Mouse (Mus musculus) forebrain, postnatal 0 days (tissue): Measurements from ENCODE around the gene Prkrip1. TPM values are rescaled to one million over a fixed set of nuclear protein-coding genes. Genes with fewer than 3 reads are reported as not detected.
A peak's percentile ranks its signal among the peaks of the same experiment; 100 is the strongest.

Experiments
- ATAC-seq: fragments of 200-750 bp; cut with Nextera tagmentation; 2 replicates; pipeline ENCODE4 v1.8.0; 2017; ENCODE audit warnings: mild to moderate bottlenecking, moderate library complexity
- DNase-seq: peaks from one replicate; pipeline ENCODE4 v3.0.0-alpha.2; 2015
- H3K27ac ChIP-seq: fragments of 300-500 bp; sonication (generic); 2 replicates; pipeline ENCODE4 v1.5.1; 2014; ENCODE audit warnings: low read depth, mild to moderate bottlenecking, antibody characterized with exemption, low read length, moderate library complexity, mixed read lengths
- H3K27me3 ChIP-seq: fragments of 300-500 bp; sonication (generic); 2 replicates; pipeline ENCODE4 v1.6.1; 2014; ENCODE audit warnings: mild to moderate bottlenecking, low read length, mixed read lengths; ENCODE audit not compliant: insufficient read depth
- H3K36me3 ChIP-seq: fragments of 300-500 bp; sonication (generic); 2 replicates; pipeline ENCODE4 v1.6.1; 2014; ENCODE audit warnings: mild to moderate bottlenecking, moderate library complexity; ENCODE audit not compliant: insufficient read depth
- H3K4me1 ChIP-seq: fragments of 300-500 bp; sonication (generic); 2 replicates; pipeline ENCODE4 v1.6.1; 2014; ENCODE audit warnings: antibody characterized with exemption; ENCODE audit not compliant: insufficient read depth
- H3K4me2 ChIP-seq: fragments of 300-500 bp; sonication (generic); 2 replicates; pipeline ENCODE4 v1.6.1; 2014; ENCODE audit warnings: low read depth, mild to moderate bottlenecking, moderate library complexity
- H3K4me3 ChIP-seq: fragments of 300-500 bp; sonication (generic); 2 replicates; pipeline ENCODE4 v1.5.1; 2014; ENCODE audit warnings: low read depth, low read length, mixed read lengths
- H3K9ac ChIP-seq: fragments of 300-500 bp; sonication (generic); 2 replicates; pipeline ENCODE4 v1.6.1; 2014; ENCODE audit warnings: mild to moderate bottlenecking
- H3K9me3 ChIP-seq: fragments of 300-500 bp; sonication (generic); 2 replicates; pipeline ENCODE4 v1.6.1; 2016; ENCODE audit warnings: low read length
- CTCF ChIP-seq: sonication (generic); IDR thresholded peaks from 2 replicates; pipeline ENCODE4 v1.5.1; 2016; ENCODE audit warnings: antibody characterized with exemption, control low read depth, low read depth
- WGBS: fragments of 180-500 bp; shearing (Covaris S2); extraction: QIAGEN DNeasy Blood & Tissue Kit; methylation state at CpG from one replicate; pipeline ENCODE4 v1.1.7; 2014; 5-methylcytosine and 5-hydroxymethylcytosine counted together
- polyA plus RNA-seq: library from polyadenylated mRNA; unstranded; fragments of >200 nt; fragmentation: Nextera tagmentation; extraction: Ambion mirVana; gene quantifications from 2 replicates; pipeline ENCODE4 v1.2.1, GENCODE M21; 2015
- total RNA-seq: library from RNA; depleted of rRNA; stranded (reverse); fragments of >200 nt; gene quantifications from 2 replicates; pipeline ENCODE4 v1.2.3, GENCODE M21; 2014

Prkrip1 gene
- total and polyA plus RNA-seq, 2 experiments from 2014 or later: 19.8 to 61.3 TPM

GRCm38 (mm10) chr5:136171363-136172341 lies 27.1 kb downstream of the Prkrip1 start:
- 25% methylated on average over 17 of the region's 17 CpGs for WGBS
- H3K9me3 ChIP-seq: no peaks in the 10 kb centered on the region
- peaks cover 6% of the 10 kb centered on the region for H3K4me1 ChIP-seq
- no peak for TF ChIP-seq CTCF
- no peaks in the 10 kb centered on the region for H3K27me3 ChIP-seq
- peak overlapping the region; percentile 73 for H3K4me2 ChIP-seq
- peak; percentile 41 for DNase-seq
- peak overlapping the region; percentile 76 for H3K27ac ChIP-seq
- peak overlapping the region; percentile 76; the same call in 1 of the 2 replicates for H3K9ac ChIP-seq
- peaks cover 5% of the 10 kb centered on the region; the same call in 1 of the 2 replicates for H3K36me3 ChIP-seq
- peak overlapping the region; percentile 65 for H3K4me3 ChIP-seq
- ATAC-seq: no peak

DNA sequence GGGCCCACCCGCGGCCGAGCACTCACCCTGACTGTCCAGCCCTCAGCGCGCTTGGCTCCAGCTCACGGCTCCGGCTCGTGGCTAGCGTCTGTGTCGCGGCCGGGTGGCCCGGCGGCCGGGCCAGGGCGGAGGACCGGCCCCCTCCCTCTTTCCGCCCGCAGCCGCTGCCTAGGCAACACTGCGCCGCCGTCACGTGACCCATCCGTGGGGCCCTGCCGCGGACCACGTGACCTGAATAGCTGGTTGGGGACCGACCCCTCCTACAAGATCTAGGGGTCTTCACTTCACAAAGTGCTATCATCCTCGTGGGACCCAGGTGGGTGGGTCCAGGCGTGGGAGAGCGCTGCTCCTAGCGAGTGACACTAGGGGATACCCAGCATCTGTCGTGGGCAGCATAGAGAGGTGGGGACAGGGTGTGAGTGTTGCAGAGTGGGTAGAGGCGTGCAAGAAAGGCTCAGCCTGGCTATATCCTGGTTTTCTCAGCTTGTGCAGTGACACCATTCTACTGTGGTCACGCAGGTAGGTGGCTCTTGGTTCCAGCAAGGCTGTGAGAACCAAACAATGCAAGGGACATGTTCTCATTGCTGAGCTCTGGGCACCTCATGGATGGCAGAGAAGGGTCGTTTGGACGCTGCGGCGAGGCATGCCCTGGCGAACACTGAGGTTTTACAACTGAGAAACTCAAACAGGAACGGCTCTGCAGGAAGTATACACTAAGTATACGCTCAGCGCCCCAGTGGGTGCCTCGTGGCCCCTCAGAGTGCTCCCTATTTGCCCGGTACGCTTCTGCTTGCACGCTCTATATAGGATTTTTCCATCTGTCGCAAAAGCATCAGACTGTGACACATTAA lies 28.0 kb downstream of the Prkrip1 start, which contains the start of gene Orai2:
TSS of gene Orai2 (minus strand) at position 202 of the 851 bp plus-strand sequence.
- 4% methylated on average over 49 of the region's 49 CpGs for WGBS
- peak within 1 kb of the TSS; percentile 76 for H3K27ac ChIP-seq
- H3K9me3 ChIP-seq: no peaks in the 10 kb centered on the region
- H3K36me3 ChIP-seq: peaks cover 9% of the 10 kb centered on the region; the same call in 1 of the 2 replicates
- H3K9ac ChIP-seq: peak within 1 kb of the TSS; percentile 76
- ATAC-seq (peak; percentile 90), DNase-seq (peak; percentile 91)
- H3K4me2 ChIP-seq: peak within 1 kb of the TSS; percentile 73
- H3K4me1 ChIP-seq: peaks cover 6% of the 10 kb centered on the region
- no peak for TF ChIP-seq CTCF
- no peaks in the 10 kb centered on the region for H3K27me3 ChIP-seq
- H3K4me3 ChIP-seq: peak within 1 kb of the TSS; percentile 65

DNA sequence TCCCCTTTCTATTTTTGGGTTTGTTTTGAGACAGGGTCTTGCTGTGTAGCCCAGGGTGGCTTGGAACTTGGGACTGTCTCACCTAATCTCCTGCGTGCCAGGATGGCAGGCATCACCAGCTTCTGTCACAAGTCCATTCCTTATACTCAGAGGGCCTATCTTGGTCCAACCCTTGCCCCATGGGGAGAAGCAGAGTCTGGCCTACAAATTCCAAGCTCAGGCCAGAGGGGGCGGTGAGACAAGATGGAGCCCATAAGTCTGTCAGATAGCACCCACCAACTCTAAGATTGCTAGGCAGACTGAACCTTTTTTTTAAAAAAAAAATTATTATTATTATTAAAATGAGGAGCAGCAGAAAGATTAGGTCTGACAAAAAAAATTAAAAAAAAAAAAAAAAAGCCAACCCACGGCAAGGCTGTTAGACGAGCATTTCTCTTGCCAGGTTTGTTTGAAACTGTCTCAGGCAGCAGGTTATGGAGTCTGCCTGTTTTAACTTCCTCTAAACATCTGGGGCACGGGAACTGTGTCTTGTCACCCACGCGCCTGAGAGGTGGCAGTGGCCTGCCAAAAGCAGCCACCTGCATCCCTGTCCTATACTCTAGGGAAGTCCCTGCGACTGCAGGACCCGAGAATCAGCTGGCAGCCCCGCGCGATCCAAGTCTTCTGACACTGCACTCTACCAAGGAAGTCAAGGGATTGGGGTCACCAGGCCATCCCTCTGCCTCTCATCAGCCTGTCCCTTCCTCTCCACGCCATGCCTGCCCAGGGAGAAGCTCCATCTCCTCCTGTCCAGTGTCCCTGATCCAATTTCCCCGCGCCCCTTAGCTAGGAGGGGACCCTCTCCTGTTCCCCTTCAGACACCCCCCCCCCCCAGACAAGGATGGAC lies 28.9 kb downstream of the Prkrip1 start:
- Histone ChIP-seq H3K4me2 (peak overlapping the region; percentile 73), H3K36me3 (peaks cover 14% of the 10 kb centered on the region), H3K9ac (peak overlapping the region; percentile 76), H3K4me1 (peaks cover 6% of the 10 kb centered on the region), H3K27ac (peak overlapping the region; percentile 76), H3K27me3 (no peaks in the 10 kb centered on the region), H3K4me3 (peak overlapping the region; percentile 65), H3K9me3 (no peaks in the 10 kb centered on the region)
- no peak for TF ChIP-seq CTCF
- DNase-seq (peak; percentile 60), ATAC-seq (peak; percentile 36)
- WGBS: 10% methylated on average over 15 of the region's 15 CpGs

GRCm38 (mm10) chr5:136168071-136168470 lies 30.7 kb downstream of the Prkrip1 start:
- WGBS: 97% methylated on average over 3 of the region's 3 CpGs
- TF ChIP-seq CTCF: peak; percentile 40

DNA sequence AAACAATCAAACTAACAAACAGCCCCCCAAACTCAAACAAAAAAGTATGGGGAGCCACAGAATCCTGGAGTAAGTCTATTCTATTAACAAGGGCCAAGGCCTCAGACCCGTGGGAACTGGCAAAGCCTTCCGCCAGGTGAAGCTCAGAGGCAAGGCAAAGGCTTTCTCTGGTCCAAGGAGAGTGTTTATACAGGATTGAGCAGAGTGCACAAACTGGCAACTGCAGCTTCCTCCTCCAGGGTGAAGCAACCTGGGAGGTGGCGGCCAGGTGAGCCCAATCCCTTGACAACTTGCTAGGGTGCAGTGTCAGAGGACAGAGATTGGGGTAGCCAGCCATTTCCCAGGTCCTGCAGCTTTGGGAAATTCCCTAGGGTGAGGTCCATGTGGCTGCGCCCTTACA lies 31.5 kb downstream of the Prkrip1 start:
- no peak for TF ChIP-seq CTCF
- DNase-seq (no peak), ATAC-seq (no peak)
- H3K4me3 ChIP-seq: no peak overlapping the region
- peaks cover 22% of the 10 kb centered on the region for H3K36me3 ChIP-seq
- 94% methylated on average over 4 of the region's 4 CpGs for WGBS
- peaks cover 6% of the 10 kb centered on the region; the same call in 1 of the 2 replicates for H3K4me1 ChIP-seq
- H3K4me2 ChIP-seq: no peak overlapping the region
- no peaks in the 10 kb centered on the region for H3K9me3 ChIP-seq
- H3K27me3 ChIP-seq: no peaks in the 10 kb centered on the region
- no peak overlapping the region for H3K27ac ChIP-seq
- no peak overlapping the region for H3K9ac ChIP-seq

More at GRCm38 (mm10) chr5:136168071-136168470, 30.7 kb downstream of the Prkrip1 start:
- Histone ChIP-seq H3K4me2 (no peak overlapping the region), H3K27ac (no peak overlapping the region), H3K36me3 (peaks cover 19% of the 10 kb centered on the region), H3K4me3 (no peak overlapping the region), H3K4me1 (peaks cover 6% of the 10 kb centered on the region; the same call in 1 of the 2 replicates), H3K9me3 (no peaks in the 10 kb centered on the region), H3K9ac (no peak overlapping the region), H3K27me3 (no peaks in the 10 kb centered on the region)
- ATAC-seq: no peak
- no peak for DNase-seq

DNA sequence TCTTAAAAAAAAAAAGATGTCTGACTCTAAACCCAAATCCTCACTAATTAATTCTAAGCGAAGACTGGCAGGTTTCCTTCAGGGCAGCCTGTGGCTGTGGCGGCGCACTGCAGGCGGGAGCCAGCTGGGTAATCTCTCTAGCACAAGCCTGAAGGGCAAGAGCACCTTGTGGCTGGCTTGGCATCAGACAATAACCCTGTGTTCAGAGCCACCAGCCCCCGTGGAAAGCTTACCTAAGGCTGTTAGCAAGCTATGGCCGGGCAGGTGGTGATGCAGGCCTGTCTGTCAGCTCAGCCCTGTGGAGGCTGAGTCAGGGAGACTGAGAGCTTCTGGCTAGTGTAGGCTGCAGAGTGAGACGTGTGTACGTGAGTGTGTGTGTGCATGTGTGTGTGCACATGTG lies 33.5 kb downstream of the Prkrip1 start:
- Histone ChIP-seq H3K4me3 (no peak overlapping the region), H3K36me3 (peaks cover 30% of the 10 kb centered on the region), H3K4me2 (no peak overlapping the region), H3K9me3 (no peaks in the 10 kb centered on the region), H3K4me1 (no peaks in the 10 kb centered on the region), H3K9ac (no peak overlapping the region), H3K27ac (no peak overlapping the region), H3K27me3 (no peaks in the 10 kb centered on the region)
- TF ChIP-seq CTCF: no peak
- WGBS: 65% methylated on average over 8 of the region's 8 CpGs
- ATAC-seq (no peak), DNase-seq (no peak)
